Mouse (Mus musculus) spleen, adult 2 months (tissue): Measurements from ENCODE around the gene Iqch. TPM values are rescaled to one million over a fixed set of nuclear protein-coding genes. Genes with fewer than 3 reads are reported as not detected.
A peak's percentile ranks its signal among the peaks of the same experiment; 100 is the strongest.

Experiments
- DNase-seq, 2 experiments: peaks; one replicate each; pipeline versions ENCODE4 v3.0.0 to v3.0.0-alpha.2; 2012 to 2021; ENCODE audit warnings: low spot score in 2 of 2, low read depth in 1 of 2
- H3K27ac ChIP-seq: fragments of 200-500 bp; 2 replicates; pipeline ENCODE4 v1.5.1; 2012; ENCODE audit warnings: low read length, inconsistent platforms; ENCODE audit not compliant: insufficient read depth
- H3K27me3 ChIP-seq: fragments of 200-500 bp; 2 replicates; pipeline ENCODE4 v1.6.1; 2012; ENCODE audit warnings: mild to moderate bottlenecking, moderate library complexity, low read length, inconsistent platforms; ENCODE audit not compliant: control insufficient read depth, insufficient read depth
- H3K36me3 ChIP-seq: fragments of 200-500 bp; 2 replicates; pipeline ENCODE4 v1.6.1; 2012; ENCODE audit warnings: mild to moderate bottlenecking, low read length, inconsistent platforms; ENCODE audit not compliant: control insufficient read depth, insufficient read depth
- H3K4me1 ChIP-seq: fragments of 200-500 bp; 2 replicates; pipeline ENCODE4 v1.6.1; 2011; ENCODE audit warnings: inconsistent platforms; ENCODE audit not compliant: control insufficient read depth, insufficient read depth, insufficient read length
- H3K4me3 ChIP-seq: fragments of 200-500 bp; 2 replicates; pipeline ENCODE4 v1.5.1; 2011; ENCODE audit warnings: mild to moderate bottlenecking, inconsistent platforms; ENCODE audit not compliant: insufficient read depth, insufficient read length; ENCODE audit errors: extremely low read depth
- CTCF ChIP-seq: fragments of 200-500 bp; IDR thresholded peaks from 2 replicates; pipeline ENCODE4 v1.5.1; 2011; ENCODE audit warnings: mild to moderate bottlenecking, inconsistent platforms; ENCODE audit not compliant: insufficient read depth, insufficient read length, insufficient replicate concordance; ENCODE audit errors: extremely low read depth
- POLR2A ChIP-seq: fragments of 200-500 bp; IDR thresholded peaks from 2 replicates; pipeline ENCODE4 v1.6.1; 2011; ENCODE audit warnings: low read depth, low read length, inconsistent platforms
- WGBS: fragments of 180-500 bp; shearing (Covaris S2); methylation state at CpG from one replicate; pipeline ENCODE4 v1.1.7; 2018; 5-methylcytosine and 5-hydroxymethylcytosine counted together
- polyA plus RNA-seq: library from polyadenylated mRNA; depleted of rRNA; stranded (reverse); fragments of >200 nt; gene quantifications from 2 replicates; pipeline ENCODE4 v1.2.3, GENCODE M21; 2012; rRNA removed

Gene Iqch
- not detected in 2 replicates for polyA plus RNA-seq

DNA sequence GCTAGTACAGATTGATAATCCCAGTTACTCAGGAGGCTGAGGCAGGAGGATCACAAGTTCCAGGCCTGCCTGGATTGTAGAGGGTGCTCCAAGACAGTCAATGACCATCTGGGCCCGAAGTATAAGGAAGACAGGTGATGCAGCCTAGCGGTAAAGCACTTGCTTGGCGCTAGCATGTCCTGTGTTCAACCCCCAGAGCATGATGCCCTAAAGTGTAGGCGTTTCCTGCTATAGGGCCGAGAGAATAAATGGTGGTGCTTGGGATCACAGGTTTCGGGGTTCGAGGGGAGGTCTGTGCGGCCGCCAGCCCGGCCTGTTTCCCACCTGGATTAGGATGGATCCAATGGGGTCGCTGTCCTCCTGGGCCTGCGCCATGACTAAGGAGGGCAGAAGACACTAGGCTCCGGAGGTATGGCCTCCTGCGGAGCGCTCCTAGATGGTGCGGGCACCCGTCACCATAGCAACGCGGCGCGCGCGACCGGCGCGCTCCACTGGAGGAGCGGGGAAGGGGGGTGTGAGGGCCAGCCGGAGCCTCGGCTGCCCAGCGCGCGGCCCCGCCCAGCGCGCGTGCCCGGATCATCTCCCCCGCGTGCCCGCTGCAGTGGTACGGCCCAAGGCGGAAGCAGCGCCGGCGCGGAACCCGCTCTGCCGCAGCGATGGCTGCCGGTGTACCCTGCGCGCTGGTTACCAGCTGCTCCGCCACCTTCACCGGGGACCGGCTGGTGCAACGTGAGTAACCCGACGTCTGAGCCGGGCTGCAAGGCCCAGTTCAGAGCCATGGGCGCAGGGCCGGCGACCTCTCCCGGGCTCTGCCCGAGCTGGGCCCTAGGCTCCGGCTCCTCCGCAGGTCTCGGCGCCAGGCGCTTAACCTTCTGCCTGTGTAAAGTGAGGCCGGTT is at the start of gene Iqch, which contains the start of gene Aagab:
Iqch (minus strand) TSS at position 451 of the 897 bp plus-strand sequence.
Aagab (plus strand) TSS at position 618 of the 897 bp plus-strand sequence.
- peak; percentile 95 to 98 for DNase-seq
- no peaks in the 10 kb centered on the region for H3K36me3 ChIP-seq
- H3K27me3 ChIP-seq: no peaks in the 10 kb centered on the region
- TF ChIP-seq POLR2A (peak; percentile 90), CTCF (no peak)
- H3K4me3 ChIP-seq: peak within 1 kb of the TSS; percentile 86
- peak within 1 kb of the TSS; percentile 66 for H3K27ac ChIP-seq
- WGBS: under 1% methylated on average over 69 of the region's 70 CpGs
- H3K4me1 ChIP-seq: peaks cover 7% of the 10 kb centered on the region; the same call in 1 of the 2 replicates

DNA sequence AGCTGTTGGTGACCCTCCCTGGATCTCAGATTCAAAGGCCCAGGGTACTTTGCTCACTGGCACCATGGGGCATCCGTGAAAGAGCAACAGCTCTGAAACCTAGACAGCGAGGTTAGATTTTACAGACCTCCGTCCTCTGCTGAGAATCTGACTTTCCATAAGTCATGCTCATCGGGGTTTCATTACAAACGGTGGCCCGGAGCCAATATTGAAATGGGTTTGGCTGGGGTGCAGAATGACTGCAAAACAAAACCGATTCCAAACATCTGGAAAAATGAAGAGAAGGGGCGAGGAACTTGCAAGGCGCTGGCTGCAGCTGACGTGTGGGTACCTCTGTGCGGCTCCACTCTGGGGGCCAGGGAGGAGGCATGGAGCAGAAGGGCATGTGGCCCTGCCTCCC is 49.3 kb upstream of the Iqch start:
- H3K27me3 ChIP-seq: no peaks in the 10 kb centered on the region
- WGBS: 90% methylated on average over 11 of the region's 11 CpGs
- TF ChIP-seq CTCF (no peak), POLR2A (no peak)
- DNase-seq: no peak
- no peak overlapping the region for H3K4me3 ChIP-seq
- no peaks in the 10 kb centered on the region for H3K4me1 ChIP-seq
- H3K36me3 ChIP-seq: peaks cover 22% of the 10 kb centered on the region
- no peak overlapping the region for H3K27ac ChIP-seq

DNA sequence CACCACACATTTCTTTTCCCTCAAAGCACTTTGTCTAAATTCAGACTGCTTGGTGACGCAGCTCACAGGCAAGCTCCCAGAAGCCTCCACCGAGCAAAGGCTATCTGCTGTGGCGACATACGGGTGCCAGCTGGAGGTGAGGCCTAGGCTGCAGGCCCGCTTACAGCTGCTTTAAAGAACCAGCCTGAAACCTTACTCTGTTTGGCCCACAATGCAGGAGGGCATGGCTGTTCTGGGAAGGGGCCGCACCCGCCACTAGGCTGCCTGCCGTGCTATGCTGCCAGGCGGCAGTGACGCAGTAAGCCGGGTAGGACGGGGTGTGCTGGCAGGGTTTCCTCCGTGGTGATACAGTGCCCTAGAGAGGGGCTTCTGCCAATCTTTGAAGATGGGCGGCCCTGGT is 48.6 kb upstream of the Iqch start:
- H3K4me3 ChIP-seq: no peak overlapping the region
- peaks cover 22% of the 10 kb centered on the region for H3K36me3 ChIP-seq
- no peaks in the 10 kb centered on the region for H3K4me1 ChIP-seq
- TF ChIP-seq CTCF: no peak
- H3K27ac ChIP-seq: no peak overlapping the region
- 93% methylated on average over 14 of the region's 14 CpGs for WGBS
- H3K27me3 ChIP-seq: no peaks in the 10 kb centered on the region
- no peak for DNase-seq

DNA sequence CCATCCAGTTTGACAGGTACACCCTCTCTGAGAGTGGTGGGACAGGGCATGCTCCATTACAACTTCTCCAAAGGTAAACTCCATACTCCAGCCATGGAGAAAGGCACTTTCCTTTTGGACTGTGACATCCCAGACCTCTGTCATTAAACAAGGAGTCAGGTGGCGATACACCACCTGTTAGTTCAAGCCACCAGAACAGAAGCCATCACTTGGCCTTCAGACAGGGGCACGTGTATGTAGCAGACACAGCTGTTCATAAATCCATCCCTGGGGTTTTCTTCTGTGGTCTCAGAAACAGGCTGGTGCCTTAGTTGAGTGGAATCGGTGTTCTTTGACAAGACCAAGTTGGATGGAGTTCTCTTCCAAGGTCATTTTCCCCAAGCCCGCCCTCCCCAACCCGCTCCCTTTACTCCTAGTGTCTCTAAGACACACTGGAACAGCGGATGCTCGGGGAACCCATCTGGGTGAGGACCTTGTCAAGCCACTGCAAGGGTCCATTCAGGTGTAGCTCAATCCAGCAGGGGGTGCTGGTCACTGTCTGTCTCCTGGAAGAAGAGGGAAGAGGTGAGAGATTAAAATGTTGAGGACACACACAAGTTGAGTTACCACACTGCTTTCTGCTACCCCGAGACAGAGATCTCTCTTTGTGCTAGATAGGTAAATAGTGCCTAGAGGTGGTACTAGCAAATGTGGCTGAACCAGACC is 47.7 kb upstream of the Iqch start:
- no peak overlapping the region for H3K27ac ChIP-seq
- peaks cover 18% of the 10 kb centered on the region for H3K36me3 ChIP-seq
- H3K27me3 ChIP-seq: no peaks in the 10 kb centered on the region
- no peak overlapping the region for H3K4me3 ChIP-seq
- TF ChIP-seq CTCF (peak; percentile 28; the same call in 1 of the 2 replicates), POLR2A (no peak)
- WGBS: 82% methylated on average over 8 of the region's 8 CpGs
- no peaks in the 10 kb centered on the region for H3K4me1 ChIP-seq
- DNase-seq: peak in 1 of 2 experiments; percentile 31

DNA sequence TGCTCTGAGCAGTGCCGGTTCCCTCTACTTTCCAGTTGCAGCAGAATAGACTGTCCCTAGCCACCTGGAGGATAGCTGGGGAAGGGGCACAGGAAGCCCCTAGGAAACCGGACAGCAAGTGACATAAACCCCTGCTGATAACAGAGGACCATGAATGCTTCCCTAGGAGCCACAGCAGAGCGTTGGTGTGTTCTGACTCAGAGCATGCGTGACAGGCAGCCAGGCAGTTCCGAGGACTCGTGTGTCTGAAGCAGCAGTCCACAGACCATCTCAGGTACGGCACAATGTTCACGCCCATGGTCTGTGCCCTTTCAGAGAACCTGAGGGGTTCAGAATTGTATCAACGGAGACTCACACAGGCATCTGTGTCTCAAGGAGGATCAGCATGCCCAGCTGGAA is 46.2 kb upstream of the Iqch start:
- no peak for DNase-seq
- TF ChIP-seq CTCF (no peak), POLR2A (no peak)
- 94% methylated on average over 9 of the region's 9 CpGs for WGBS
- Histone ChIP-seq H3K4me3 (no peak overlapping the region), H3K27me3 (no peaks in the 10 kb centered on the region), H3K4me1 (no peaks in the 10 kb centered on the region), H3K36me3 (peaks cover 15% of the 10 kb centered on the region), H3K27ac (no peak overlapping the region)

DNA sequence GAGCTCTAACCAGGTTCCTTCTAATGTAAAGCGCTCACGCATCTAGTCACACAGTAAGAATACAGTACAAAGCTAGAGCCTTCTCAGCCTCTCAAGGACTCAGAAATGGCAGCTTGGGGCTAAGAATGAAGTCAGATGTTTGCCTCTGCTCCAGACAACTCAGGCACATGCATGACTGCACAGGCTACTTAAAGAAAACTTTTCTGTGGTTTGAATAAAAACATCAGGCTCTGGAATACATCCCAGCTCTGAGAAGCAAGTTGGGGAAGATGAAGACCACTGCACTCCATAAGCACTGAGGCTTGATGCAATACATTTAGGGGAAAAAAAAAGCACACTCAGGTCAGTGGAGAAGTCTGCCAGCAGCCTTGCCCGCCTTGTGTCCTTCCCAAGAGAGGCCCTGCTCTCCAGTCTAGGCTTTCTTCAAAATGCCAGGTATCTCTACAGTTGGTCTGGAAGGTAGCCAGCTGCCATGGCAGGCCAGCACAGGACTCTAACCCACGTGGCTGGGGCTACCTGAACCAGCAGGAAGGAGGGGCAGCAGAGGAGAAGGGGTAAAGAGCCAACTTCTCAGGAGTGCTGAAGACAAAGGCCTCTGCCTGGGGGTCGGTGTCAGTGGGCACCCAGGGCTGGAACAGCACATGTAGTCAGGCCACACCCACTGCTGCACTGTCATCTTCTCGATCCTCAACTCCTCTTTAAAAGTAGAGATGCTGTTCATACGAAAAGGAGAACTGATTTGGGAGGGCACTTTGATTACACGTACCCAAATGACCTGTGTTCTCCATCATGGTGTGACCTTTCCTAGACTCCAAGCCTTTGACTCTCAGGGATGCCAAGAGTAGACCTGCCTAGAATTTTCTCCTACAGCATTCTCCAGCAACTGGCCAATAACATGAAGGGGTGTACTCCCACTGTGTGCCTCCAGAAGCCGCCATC is 45.6 kb upstream of the Iqch start:
- H3K4me3 ChIP-seq: no peak overlapping the region
- no peak for TF ChIP-seq POLR2A
- TF ChIP-seq CTCF: no peak
- peaks cover 14% of the 10 kb centered on the region for H3K36me3 ChIP-seq
- DNase-seq: no peak
- H3K27ac ChIP-seq: no peak overlapping the region
- WGBS: 69% methylated on average over 9 of the region's 9 CpGs
- H3K27me3 ChIP-seq: no peaks in the 10 kb centered on the region
- no peaks in the 10 kb centered on the region for H3K4me1 ChIP-seq
